Comparison of ENCODE assay signal across 6 mouse cellular contexts in genomic region chr14:115066164-115066563, GRCm38 (mm10). TPM values are rescaled to one million over a fixed set of nuclear protein-coding genes. Genes with fewer than 3 reads are reported as not detected.
"Had no signal": no experiment of that assay in that cellular context is flagged by ENCODE, and none has a peak within 500 bp of the region (broad histone marks: within the 10 kb centered on the region; RNA-seq: fewer than 3 reads in every experiment).

No protein-coding gene starts in this region.

RNA-seq across cellular contexts. Expression of gene Gpc5, which starts 25.9 kb away (rescaled TPM):
- polyA plus RNA-seq: liver, adult 2 months; liver, embryonic 12.5 days; liver, embryonic 15.5 days; liver, postnatal 0 days; macrophage; myocyte had no signal
